Mouse (Mus musculus): ENCODE data around the gene 1700025G04Rik.

DNA sequence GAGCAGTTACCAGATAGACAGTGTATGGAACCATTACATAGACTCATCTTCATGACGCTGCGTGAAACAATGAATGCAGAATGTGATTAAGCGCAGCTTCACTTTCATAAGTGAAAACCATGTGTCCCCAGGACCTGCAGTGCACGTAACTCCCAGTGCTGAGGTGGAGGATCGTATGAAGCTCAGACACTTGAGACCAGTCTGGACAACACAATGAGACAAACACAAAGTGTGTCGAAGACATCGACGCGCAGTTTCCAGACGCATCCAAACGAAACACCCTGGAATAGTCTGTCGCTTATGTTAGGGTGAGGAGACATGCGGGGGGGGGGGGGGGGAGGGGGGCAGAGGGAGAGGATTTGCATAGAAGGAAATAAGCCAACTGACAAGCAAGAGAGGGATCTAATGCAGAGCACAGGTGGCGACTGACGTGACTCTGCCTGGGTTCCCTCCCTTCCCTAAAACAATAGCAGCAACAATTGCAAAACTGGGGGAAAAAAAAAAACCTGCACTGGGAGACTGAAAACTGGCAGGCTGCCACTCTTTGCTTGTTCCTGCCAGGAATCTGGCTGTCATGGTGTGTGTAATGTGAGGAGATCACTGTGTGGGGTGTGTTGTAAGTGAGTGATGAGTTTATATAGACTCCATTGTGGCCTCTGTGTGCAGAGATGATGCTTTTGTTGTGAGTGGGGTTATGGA, 40.3 kb upstream of the 1700025G04Rik start:
- TF ChIP-seq CTCF (conservative IDR thresholded peaks at IDR 0.05; ENCODE audit: insufficient read depth, insufficient read length, low read depth, low read length) (no peak), POLR2A (IDR thresholded peaks at IDR 0.05; ENCODE audit: low read depth, low read length) (no peak)
